Mouse (Mus musculus): ENCODE results near the gene Col19a1. TPM values are rescaled to one million over a fixed set of nuclear protein-coding genes. Genes with fewer than 3 reads are reported as not detected.

Col19a1 gene
- polyA plus RNA-seq, 1 experiment, result 0.14 TPM

DNA sequence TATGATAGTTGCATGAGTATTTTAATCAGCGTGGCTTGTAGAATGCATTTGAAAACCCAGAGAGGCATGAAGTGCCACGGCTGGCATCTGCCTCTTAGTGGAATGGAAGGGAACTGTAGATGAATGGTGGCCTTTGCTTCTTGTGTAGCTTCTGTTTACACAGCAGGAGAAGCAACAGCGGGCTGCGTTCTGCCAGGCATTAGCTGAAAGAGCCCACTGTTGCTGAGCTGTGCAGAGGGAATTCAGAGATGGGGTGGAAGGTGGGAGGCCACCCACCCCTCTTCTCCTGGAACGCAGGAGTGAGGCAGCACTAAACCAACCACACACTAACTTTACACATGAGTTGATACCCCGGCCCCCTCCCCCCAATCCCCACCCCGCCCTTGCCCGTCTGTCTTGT lies 356.8 kb downstream of the Col19a1 start:
- Histone ChIP-seq H3K27me3 (ENCODE audit: control insufficient read depth, insufficient read depth, low read length) (no peaks in the 10 kb centered on the region), H3K4me3 (ENCODE audit: extremely low read depth, insufficient read depth, insufficient read length) (no peak overlapping the region), H3K27ac (ENCODE audit: insufficient read depth, low read length) (no peak overlapping the region), H3K36me3 (ENCODE audit: control insufficient read depth, insufficient read depth, low read length) (no peaks in the 10 kb centered on the region), H3K4me1 (ENCODE audit: control insufficient read depth, insufficient read depth, insufficient read length) (no peaks in the 10 kb centered on the region)
- no peak for DNase-seq (ENCODE audit: low read depth in 1 of 2, low spot score in 2 of 2)
- WGBS, result 66% methylated on average over 8 of the region's 8 CpGs
- TF ChIP-seq POLR2A (IDR thresholded peaks at IDR 0.05; ENCODE audit: low read depth, low read length), result no peak
- TF ChIP-seq CTCF (IDR thresholded peaks at IDR 0.05; ENCODE audit: extremely low read depth, insufficient read depth, insufficient read length, insufficient replicate concordance), result no peak

DNA sequence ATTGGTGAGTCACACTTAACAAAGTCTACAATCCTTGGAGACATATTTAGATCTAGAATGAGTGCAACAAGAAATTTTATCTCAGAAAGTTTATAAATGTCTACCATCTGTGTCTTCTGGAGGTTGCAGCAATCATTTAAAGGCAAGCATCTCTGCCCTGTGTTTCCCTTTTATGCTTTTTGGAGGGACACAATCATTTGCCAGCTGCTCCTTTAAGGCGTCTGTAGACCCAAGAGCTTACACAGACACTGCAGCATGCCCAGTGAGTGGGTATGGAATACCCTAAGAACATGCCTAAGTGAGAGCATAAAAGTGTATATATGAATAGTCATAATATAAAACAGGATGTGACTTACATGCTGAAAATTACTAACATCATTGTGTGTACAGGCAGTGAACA lies 357.7 kb downstream of the Col19a1 start:
- no peaks in the 10 kb centered on the region for H3K4me1 ChIP-seq (ENCODE audit: control insufficient read depth, insufficient read depth, insufficient read length)
- no peak overlapping the region for H3K4me3 ChIP-seq (ENCODE audit: extremely low read depth, insufficient read depth, insufficient read length)
- TF ChIP-seq CTCF (IDR thresholded peaks at IDR 0.05; ENCODE audit: extremely low read depth, insufficient read depth, insufficient read length, insufficient replicate concordance) (no peak), POLR2A (IDR thresholded peaks at IDR 0.05; ENCODE audit: low read depth, low read length) (no peak)
- no peak overlapping the region for H3K27ac ChIP-seq (ENCODE audit: insufficient read depth, low read length)
- H3K36me3 ChIP-seq (ENCODE audit: control insufficient read depth, insufficient read depth, low read length), result no peaks in the 10 kb centered on the region
- 84% methylated on average over 1 of the region's 1 CpGs for WGBS
- no peaks in the 10 kb centered on the region for H3K27me3 ChIP-seq (ENCODE audit: control insufficient read depth, insufficient read depth, low read length)
- DNase-seq (ENCODE audit: low read depth in 1 of 2, low spot score in 2 of 2), result no peak

DNA sequence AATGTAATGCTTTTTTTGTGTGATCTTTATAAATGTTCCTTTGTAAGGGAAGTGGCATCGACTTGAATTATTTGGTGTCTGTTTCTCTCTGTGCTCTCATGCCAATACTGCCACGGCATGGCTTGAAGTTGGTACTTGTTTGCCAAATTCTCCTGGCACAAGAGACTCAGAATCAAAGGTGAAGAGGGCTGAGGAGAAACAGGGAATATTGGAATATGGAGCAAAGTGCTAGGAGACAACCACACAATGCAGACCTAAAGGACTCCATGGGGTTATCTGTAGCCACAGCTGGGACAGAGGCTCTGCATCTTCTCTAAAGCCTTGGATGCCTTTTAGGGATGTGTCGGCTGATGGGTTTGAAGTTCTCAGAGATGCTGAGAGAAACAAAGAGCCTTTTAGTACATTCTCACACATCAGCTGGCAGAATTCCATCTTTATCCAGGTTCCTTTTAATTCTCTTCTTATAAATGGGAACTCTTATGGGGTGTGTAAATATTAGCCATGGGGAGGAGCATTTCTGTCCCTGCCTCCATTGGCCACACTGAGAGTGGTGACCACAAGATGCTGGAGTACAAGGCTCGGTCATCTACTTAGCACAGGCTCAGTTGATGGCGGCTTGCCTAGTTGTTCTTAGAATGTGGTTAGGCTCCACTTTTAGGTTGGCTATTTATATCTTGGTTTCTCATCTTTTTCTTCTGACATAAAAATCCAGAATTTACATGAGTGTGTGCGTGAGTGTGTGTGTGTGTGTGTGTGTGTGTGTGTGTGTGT lies 360.1 kb downstream of the Col19a1 start:
- H3K36me3 ChIP-seq (ENCODE audit: control insufficient read depth, insufficient read depth, low read length), result no peaks in the 10 kb centered on the region
- no peak overlapping the region for H3K27ac ChIP-seq (ENCODE audit: insufficient read depth, low read length)
- TF ChIP-seq POLR2A (IDR thresholded peaks at IDR 0.05; ENCODE audit: low read depth, low read length), result no peak
- TF ChIP-seq CTCF (IDR thresholded peaks at IDR 0.05; ENCODE audit: extremely low read depth, insufficient read depth, insufficient read length, insufficient replicate concordance), result no peak
- no peak overlapping the region for H3K4me3 ChIP-seq (ENCODE audit: extremely low read depth, insufficient read depth, insufficient read length)
- no peaks in the 10 kb centered on the region for H3K27me3 ChIP-seq (ENCODE audit: control insufficient read depth, insufficient read depth, low read length)
- H3K4me1 ChIP-seq (ENCODE audit: control insufficient read depth, insufficient read depth, insufficient read length), result no peaks in the 10 kb centered on the region
- no peak for DNase-seq (ENCODE audit: low read depth in 1 of 2, low spot score in 2 of 2)
- WGBS, result 82% methylated on average over 6 of the region's 6 CpGs

DNA sequence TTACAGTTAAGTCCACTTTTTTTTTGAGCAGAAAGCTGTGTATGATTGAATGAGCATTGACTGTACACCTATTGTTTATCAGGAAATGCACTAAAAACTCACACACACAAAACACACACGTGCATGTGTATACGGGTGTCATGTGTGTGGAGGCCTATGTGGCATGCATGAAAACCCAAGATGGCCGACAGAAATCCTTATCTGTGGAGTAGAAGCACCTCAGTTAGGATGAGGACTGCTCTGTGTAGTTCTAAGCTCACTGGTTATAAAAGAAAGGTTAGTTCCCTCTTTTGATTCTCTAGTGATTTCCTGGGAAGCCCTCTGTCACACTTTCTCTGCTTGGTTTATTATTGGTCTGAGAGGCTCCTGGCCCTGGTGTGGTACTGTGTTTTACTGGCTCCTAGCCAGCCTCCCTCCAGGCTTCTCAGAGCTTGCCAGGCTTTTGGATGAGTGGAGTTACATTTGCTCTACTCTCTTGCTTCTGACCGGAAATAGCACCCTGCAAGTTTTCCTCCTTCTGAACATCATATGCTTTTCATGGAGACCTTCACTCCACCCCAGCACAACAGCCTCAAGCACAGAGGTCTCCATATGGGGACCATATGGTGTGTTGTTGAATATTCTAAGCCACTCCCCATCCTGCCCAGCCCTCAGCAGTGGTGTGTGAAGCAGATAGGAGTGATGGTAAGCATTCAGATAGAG lies 361.3 kb downstream of the Col19a1 start:
- H3K36me3 ChIP-seq (ENCODE audit: control insufficient read depth, insufficient read depth, low read length), result no peaks in the 10 kb centered on the region
- no peak overlapping the region for H3K27ac ChIP-seq (ENCODE audit: insufficient read depth, low read length)
- 81% methylated on average over 4 of the region's 4 CpGs for WGBS
- TF ChIP-seq POLR2A (IDR thresholded peaks at IDR 0.05; ENCODE audit: low read depth, low read length) (no peak), CTCF (IDR thresholded peaks at IDR 0.05; ENCODE audit: extremely low read depth, insufficient read depth, insufficient read length, insufficient replicate concordance) (no peak)
- no peaks in the 10 kb centered on the region for H3K27me3 ChIP-seq (ENCODE audit: control insufficient read depth, insufficient read depth, low read length)
- no peak for DNase-seq (ENCODE audit: low read depth in 1 of 2, low spot score in 2 of 2)
- H3K4me3 ChIP-seq (ENCODE audit: extremely low read depth, insufficient read depth, insufficient read length), result no peak overlapping the region
- no peaks in the 10 kb centered on the region for H3K4me1 ChIP-seq (ENCODE audit: control insufficient read depth, insufficient read depth, insufficient read length)

DNA sequence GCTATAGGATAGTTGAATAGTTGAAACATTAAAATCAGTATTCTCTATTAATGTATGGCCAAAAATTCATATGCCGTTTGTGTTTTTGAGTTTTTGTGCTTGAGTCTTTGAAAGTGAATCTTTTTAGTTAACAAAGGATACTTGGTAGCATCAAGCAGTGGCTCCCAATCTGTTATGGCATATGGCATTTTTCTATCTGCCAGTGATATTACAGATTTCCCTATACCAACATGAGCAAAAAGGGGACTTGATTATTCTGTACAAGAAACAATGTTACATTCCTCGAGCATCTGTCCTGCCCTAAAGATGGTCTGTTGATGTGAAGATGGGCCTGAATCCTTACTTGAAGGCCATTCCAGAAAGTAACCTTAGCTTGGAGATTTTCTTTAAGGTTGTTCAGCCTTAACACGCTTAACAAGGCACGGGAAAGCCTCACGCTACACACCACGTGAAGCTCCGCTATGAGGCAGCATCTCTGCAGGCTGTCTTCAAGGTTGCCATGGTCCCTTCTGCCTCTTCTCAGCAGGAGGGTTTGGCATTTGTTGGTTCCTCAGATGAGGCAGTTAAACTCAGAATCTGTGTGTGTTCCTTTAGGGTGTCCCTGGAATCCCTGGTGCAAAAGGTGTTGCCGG lies 364.2 kb downstream of the Col19a1 start:
- 92% methylated on average over 8 of the region's 8 CpGs for WGBS
- Histone ChIP-seq H3K27ac (ENCODE audit: insufficient read depth, low read length) (no peak overlapping the region), H3K27me3 (ENCODE audit: control insufficient read depth, insufficient read depth, low read length) (no peaks in the 10 kb centered on the region), H3K4me1 (ENCODE audit: control insufficient read depth, insufficient read depth, insufficient read length) (no peaks in the 10 kb centered on the region), H3K36me3 (ENCODE audit: control insufficient read depth, insufficient read depth, low read length) (no peaks in the 10 kb centered on the region), H3K4me3 (ENCODE audit: extremely low read depth, insufficient read depth, insufficient read length) (no peak overlapping the region)
- TF ChIP-seq CTCF (IDR thresholded peaks at IDR 0.05; ENCODE audit: extremely low read depth, insufficient read depth, insufficient read length, insufficient replicate concordance), result no peak
- no peak for TF ChIP-seq POLR2A (IDR thresholded peaks at IDR 0.05; ENCODE audit: low read depth, low read length)
- DNase-seq (ENCODE audit: low read depth in 1 of 2, low spot score in 2 of 2), result no peak

DNA sequence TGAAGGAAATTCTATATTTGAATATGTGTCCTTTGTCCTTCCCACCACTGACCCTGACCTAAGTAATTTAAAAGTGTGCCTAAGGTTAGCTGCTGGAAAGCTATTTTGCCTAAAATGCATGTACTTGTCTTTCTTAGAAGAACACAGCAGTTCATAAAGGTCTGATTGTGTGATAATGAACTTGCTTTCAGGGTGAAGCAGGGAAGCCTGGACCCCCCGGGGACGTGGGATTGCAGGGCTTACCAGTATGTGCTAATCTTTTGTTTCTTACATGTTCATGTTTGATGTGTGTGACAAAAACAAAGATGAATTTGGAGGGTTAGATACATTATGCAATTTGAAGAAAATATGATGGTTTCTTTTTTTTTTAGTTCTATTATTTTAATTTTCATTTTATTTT lies 365.0 kb downstream of the Col19a1 start:
- Histone ChIP-seq H3K27me3 (ENCODE audit: control insufficient read depth, insufficient read depth, low read length) (no peaks in the 10 kb centered on the region), H3K4me3 (ENCODE audit: extremely low read depth, insufficient read depth, insufficient read length) (no peak overlapping the region), H3K4me1 (ENCODE audit: control insufficient read depth, insufficient read depth, insufficient read length) (no peaks in the 10 kb centered on the region), H3K27ac (ENCODE audit: insufficient read depth, low read length) (no peak overlapping the region), H3K36me3 (ENCODE audit: control insufficient read depth, insufficient read depth, low read length) (no peaks in the 10 kb centered on the region)
- TF ChIP-seq CTCF (IDR thresholded peaks at IDR 0.05; ENCODE audit: extremely low read depth, insufficient read depth, insufficient read length, insufficient replicate concordance), result no peak
- no peak for TF ChIP-seq POLR2A (IDR thresholded peaks at IDR 0.05; ENCODE audit: low read depth, low read length)
- DNase-seq (ENCODE audit: low read depth in 1 of 2, low spot score in 2 of 2), result no peak
- WGBS, result 85% methylated on average over 2 of the region's 2 CpGs
